Mouse (Mus musculus): ENCODE data around the gene Wap. TPM values are rescaled to one million over a fixed set of nuclear protein-coding genes. Genes with fewer than 3 reads are reported as not detected.

The Wap gene
- total RNA-seq, 2 experiments from 2014 or later = not detected

DNA sequence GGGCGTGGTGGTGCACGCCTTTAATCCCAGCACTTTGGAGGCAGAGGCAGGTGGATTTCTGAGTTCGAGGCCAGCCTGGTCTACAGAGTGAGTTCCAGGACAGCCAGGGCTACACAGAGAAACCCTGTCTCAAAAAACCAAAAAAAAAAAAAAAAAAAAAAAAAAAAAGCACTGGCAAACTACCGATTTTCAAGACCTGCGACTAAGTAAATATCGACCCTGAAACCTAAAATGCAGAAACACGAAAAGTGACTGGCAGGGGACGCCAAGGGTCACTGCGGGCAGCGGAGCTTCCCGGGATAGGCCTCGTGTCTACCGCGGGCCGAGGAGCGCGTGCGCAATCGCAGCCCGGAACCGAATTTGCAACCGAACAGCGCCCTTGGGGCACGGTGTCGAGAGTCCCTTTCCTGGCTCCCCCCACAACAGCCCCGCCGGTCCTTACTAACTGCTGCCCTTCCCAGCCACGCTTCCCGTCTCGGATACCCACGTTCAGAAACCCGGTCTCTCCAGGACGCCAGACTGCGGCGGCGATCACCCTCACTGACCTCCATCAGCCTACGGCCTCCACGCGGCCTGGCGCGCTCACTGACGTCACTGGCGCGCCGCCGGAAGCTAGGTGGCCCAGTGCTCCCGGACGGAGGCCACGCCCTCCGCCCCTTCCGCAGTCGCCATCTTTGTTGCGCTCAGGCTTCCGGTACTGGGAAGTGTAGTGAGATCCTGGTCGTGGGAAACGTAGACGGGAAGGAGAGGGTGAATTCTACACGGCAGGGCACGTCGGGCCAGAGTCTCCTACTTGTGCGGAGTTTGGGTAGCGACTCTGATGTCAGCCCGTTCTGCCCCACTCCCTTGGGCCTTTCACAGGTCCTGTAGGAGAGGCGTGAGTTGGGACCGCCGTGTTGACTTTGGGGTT lies 12.7 kb downstream of the Wap start, which contains the start of gene Tbrg4:
Gene Tbrg4, minus strand, starts transcription at position 590 of the 910 bp plus-strand sequence.
- H3K4me3 ChIP-seq = peak within 1 kb of the TSS; percentile 78
- TF ChIP-seq CTCF (IDR thresholded peaks at IDR 0.05) = no peak
- peak within 1 kb of the TSS; percentile 94 for H3K27ac ChIP-seq
- intact Hi-C loops (cut with DNase I) = loop anchor here (1.0 to 5.0 kb wide), 3 partner anchors 79 to 151 kb away; partner anchors contain the start of genes Ccm2 and Purb
- DNase-seq (ENCODE audit: extremely low spot score in 1 of 2, low spot score in 2 of 2) = peak; percentile 91 to 92

DNA sequence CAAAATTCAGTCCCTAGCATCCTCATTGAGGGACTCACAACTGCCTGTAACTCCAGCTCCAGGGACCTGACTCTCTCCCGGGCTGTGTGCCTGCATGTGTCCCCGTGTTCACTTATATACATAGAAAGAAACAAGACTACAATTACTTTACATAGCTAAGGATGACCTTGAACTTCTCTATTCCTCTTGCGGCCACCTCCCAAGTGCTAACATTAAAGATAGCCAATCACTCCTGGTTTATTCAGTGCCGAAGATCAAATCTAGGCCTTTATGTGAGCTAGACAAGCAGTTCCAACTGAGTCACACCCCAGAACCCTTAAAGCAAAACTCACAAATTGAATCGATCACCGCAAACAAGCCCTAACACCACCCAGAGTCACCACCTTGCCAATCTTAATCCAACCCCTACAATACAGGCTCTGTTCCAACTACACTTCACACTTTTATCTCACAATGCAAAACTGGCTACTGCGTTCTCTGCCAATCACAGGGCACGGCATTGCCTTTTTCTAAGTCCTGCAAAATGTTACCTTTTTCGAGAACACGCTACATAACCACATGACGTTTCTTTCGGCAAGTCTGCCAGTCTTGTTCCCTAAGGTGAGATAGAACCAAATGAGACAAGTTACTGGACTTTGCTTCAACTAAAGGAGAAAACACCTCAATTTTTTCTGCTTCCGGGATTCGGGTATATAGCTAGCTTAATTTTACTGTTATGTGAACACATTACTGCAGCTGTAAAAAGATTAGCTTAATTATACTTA lies 13.6 kb downstream of the Wap start:
- no peak overlapping the region for H3K27ac ChIP-seq
- intact Hi-C loops (cut with DNase I) = loop anchor here (5.0 kb wide), 1 partner anchor 98 kb away; no protein-coding TSS in a partner anchor
- DNase-seq (ENCODE audit: extremely low spot score in 1 of 2, low spot score in 2 of 2) = no peak
- peak overlapping the region; percentile 78 for H3K4me3 ChIP-seq
- TF ChIP-seq CTCF (IDR thresholded peaks at IDR 0.05) = no peak

DNA sequence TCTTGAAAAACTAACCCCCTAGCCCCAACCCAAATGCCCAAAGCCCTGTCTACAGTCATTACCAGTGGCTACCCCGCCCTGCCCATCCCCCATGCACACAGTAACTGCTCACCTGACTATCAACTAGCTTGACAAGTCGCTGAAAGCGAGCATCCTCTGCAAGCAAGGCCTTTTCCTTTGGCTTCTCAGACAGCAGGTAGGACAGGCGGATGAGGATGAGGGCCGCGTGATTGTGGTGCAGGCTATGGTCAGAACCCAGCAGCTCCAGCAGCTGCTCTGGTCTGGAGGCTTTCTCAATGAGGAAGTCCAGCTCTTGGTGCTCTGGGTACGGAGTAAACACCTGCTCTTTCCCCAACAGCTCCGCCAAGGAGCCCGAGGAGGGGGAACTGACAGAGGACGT lies 14.7 kb downstream of the Wap start:
- intact Hi-C loops (cut with DNase I) = no loop called here
- no peak for DNase-seq (ENCODE audit: extremely low spot score in 1 of 2, low spot score in 2 of 2)
- Histone ChIP-seq H3K4me3 (no peak overlapping the region), H3K27ac (no peak overlapping the region)
- no peak for TF ChIP-seq CTCF (IDR thresholded peaks at IDR 0.05)

DNA sequence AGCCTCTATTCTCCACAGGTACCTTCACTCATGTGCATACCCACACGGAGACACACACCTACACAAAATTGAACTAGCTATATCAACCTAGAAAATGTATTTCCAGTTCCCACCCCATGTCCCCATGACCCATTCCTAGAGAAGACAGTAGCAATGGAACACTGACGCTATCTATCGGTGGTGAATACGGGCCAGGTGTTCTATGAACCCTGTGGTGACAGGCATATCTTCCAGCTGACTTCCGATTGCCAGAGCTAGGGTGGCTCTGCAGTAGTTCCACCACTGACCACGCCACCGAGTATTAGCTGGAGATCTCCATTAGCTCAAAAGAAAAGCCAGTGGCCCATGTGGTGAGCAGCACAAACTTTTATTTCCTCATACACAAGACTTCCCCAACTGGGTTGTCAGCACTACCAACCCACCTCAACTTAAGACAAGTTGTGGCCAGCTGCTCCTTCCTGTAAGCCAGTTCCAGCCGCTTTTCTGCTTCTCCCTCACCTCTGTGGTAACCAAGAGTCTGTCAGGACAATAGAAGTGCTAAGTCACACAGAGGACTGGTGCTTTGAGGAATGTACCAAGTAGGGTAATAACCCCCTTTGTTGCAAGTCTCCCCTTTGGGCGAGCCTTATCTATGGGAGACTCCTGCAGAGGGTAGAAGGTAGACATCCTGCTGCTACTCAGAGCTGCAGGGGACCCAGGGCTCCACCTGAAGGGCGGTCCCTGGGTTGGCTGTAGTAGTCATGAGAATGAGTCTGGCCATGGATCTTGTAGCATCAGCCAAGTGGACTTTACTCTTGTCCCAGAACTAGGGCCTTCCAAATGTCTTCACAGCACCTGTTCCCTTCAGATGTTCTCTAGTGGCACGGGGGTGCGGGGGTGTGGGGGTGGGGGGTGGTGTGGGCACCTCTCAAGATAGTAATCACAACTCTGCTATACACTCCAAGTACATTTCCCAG lies 22.9 kb downstream of the Wap start:
- H3K4me3 ChIP-seq = no peak overlapping the region
- intact Hi-C loops (cut with DNase I) = no loop called here
- TF ChIP-seq CTCF (IDR thresholded peaks at IDR 0.05) = no peak
- H3K27ac ChIP-seq = no peak overlapping the region
- DNase-seq (ENCODE audit: extremely low spot score in 1 of 2, low spot score in 2 of 2) = no peak

DNA sequence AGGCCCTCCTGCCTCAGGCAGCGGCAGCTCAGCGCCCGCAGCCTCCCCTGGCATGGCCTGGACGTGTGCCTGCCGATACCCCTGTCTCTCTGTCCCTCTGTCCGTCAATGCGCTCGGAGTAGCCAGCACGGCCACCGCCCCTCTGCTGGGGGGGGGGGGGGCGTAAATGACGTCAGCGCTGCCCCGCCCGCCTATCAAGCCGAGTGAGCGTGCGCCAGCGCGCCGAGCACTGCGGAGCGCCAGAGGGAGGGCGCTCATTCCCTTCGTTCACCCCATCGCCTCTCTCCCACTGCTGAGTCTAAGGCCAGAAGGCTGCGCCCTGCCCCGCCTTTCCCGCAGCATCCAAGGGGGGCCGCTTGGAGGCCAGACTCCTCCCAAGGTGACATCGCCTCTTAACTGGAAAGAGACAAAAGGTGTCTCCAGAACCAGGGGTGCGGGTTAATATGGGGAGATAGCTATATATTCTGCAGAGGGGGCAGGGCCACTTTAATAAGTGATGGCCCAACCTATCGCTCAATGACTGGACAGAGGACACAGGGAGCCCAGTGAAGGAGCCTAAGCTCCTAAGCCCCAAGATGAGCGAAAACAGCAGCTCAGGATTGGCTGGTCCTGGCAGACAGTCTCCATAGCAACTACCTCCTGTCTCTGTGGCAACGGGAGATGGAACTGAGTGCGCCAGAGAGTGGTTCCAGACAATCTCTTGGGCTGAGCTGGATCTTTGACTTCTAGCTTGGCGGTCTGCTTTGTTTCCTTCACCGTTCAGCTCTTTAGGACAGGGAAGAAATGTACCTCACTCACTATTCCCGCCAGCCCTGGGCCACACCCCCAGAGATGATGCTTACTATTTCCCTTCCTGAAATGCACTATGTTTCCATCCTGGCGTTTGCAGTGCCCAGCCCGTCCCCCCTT lies 32.7 kb downstream of the Wap start, which contains the start of gene Nacad:
Gene Nacad, minus strand, starts transcription at position 563 of the 909 bp plus-strand sequence.
- peak within 1 kb of the TSS; percentile 99 for H3K27ac ChIP-seq
- peak; percentile 79 to 82 for DNase-seq (ENCODE audit: extremely low spot score in 1 of 2, low spot score in 2 of 2)
- TF ChIP-seq CTCF (IDR thresholded peaks at IDR 0.05) = no peak
- intact Hi-C loops (cut with DNase I) = no loop called here
- H3K4me3 ChIP-seq = peak within 1 kb of the TSS; percentile 83

DNA sequence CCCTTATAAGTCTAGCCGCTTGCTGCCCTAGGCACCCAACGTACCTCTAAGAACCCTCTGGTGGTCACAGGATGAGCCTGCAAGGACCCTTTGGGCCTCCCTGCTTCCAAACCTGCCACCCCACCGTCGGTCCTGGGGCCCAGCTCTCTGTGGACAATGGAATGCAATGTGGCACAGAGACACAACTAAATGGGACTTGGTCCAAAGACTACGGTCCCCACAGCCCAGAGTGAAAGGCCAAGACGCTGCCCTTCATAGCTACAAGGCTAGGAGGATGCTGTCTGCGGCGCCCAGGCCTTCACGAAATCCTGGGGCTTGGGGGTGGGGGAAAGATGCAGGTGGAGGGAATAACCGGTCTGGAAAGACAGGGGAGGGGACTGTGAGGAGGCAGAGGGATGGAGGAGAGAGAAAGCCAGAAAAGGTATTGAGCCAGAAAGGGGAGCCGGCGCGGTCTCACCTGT lies 33.4 kb downstream of the Wap start:
- intact Hi-C loops (cut with DNase I) = no loop called here
- H3K4me3 ChIP-seq = peak overlapping the region; percentile 83
- peak; percentile 44 for TF ChIP-seq CTCF (IDR thresholded peaks at IDR 0.05)
- peak overlapping the region; percentile 99 for H3K27ac ChIP-seq
- DNase-seq (ENCODE audit: extremely low spot score in 1 of 2, low spot score in 2 of 2) = no peak

DNA sequence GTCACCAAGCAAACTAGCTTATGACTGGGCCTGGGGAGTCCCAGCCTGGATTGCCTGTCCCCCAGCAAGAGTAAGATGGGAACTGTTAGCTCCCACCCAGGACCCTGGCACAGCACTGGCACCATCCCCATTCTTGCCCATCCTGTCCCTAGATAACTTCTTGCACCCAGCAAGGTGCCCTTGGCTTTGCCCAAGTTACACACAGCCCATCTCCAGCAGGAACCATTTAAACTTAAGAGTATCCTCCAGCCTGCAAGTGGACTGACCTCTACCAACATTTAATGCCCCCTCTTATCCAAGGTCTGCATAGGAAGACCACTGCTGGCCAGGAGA lies 33.9 kb downstream of the Wap start:
- no peak for DNase-seq (ENCODE audit: extremely low spot score in 1 of 2, low spot score in 2 of 2)
- no peak for TF ChIP-seq CTCF (IDR thresholded peaks at IDR 0.05)
- Histone ChIP-seq H3K4me3 (peak overlapping the region; percentile 83), H3K27ac (peak overlapping the region; percentile 99)
- intact Hi-C loops (cut with DNase I) = no loop called here

DNA sequence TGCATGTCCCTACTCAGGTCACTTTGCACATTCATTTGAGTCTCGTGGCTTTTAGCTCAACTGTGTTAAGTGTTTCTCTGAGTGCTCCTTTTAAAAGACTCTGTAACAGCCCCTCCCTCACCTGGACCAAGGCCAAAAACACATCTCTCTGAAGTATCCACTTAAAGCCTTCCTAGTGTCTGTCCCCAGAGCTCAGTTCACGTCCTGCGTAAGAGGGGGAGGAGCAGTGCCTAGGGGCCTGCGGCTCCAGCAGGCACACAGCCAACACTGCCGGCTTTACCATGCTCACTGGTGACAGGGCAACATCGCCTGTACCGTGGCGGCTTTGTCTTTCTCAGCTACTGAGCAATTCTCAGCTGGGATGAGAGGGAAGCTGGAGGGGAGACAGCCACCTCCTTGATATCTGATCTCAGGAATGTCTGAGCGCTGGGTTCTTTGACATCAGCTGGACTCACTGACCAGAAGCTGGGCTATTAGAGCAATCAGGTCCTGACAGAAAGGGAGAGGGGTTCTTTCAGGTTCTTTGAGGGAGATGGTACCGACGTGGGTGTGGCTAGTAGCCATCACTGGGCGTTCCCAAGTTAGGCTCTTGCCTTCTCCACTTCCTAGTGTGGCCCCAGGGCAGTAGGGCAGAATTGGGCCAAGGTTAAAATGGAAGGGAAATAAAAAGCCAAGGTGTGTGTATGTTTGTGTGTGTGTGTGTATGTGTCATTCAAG lies 34.4 kb downstream of the Wap start:
- H3K4me3 ChIP-seq = peak overlapping the region; percentile 83
- TF ChIP-seq CTCF (IDR thresholded peaks at IDR 0.05) = no peak
- H3K27ac ChIP-seq = peak overlapping the region; percentile 99
- intact Hi-C loops (cut with DNase I) = no loop called here
- peak in 1 of 2 experiments; percentile 52 for DNase-seq (ENCODE audit: extremely low spot score in 1 of 2, low spot score in 2 of 2)

DNA sequence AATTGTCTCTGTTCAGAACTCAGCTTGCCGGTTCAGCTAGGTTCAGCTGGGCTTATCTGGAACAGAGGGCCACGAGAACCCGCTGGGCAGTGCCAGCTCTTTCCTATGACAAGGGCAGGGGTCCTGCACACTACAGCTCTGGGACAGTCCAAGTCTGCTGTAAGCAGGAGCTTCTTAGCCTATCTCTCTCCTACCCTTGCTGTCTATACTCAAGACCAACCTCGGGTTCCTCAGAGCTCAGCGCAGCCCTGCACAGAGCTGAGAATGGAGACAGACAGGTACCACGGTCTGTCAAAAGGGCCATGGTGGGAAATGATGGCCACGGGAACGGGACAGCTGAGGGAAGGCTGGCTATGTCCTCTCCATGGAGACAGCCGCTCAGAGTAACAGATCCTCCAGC lies 35.2 kb downstream of the Wap start:
- intact Hi-C loops (cut with DNase I) = no loop called here
- Histone ChIP-seq H3K27ac (peak overlapping the region; percentile 99; the same call in 1 of the 2 replicates), H3K4me3 (peak overlapping the region; percentile 83)
- DNase-seq (ENCODE audit: extremely low spot score in 1 of 2, low spot score in 2 of 2) = no peak
- no peak for TF ChIP-seq CTCF (IDR thresholded peaks at IDR 0.05)

DNA sequence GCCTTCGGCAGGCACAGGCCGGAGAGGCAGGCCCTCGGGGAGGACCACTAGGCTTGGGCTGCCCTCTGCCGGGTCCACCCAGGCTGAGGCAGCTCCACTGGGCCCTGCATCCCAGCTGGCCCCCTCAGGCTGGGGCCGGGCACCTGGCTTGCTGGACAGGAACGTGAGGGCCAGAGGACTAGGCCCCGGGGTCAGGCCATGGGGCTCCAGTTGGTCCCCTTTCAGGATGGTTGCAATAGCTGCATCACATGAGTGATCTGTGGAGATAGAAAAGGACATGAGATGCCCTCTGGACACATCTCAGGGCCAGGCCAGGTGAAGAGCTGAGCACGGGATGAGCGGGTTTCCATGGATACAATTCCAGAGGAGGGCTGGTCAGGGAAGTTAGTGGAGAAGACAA lies 35.8 kb downstream of the Wap start:
- no peak overlapping the region for H3K27ac ChIP-seq
- DNase-seq (ENCODE audit: extremely low spot score in 1 of 2, low spot score in 2 of 2) = no peak
- TF ChIP-seq CTCF (IDR thresholded peaks at IDR 0.05) = no peak
- intact Hi-C loops (cut with DNase I) = no loop called here
- no peak overlapping the region for H3K4me3 ChIP-seq
